Comparison of ENCODE assay signal across 10 mouse cellular contexts in the genomic region with DNA sequence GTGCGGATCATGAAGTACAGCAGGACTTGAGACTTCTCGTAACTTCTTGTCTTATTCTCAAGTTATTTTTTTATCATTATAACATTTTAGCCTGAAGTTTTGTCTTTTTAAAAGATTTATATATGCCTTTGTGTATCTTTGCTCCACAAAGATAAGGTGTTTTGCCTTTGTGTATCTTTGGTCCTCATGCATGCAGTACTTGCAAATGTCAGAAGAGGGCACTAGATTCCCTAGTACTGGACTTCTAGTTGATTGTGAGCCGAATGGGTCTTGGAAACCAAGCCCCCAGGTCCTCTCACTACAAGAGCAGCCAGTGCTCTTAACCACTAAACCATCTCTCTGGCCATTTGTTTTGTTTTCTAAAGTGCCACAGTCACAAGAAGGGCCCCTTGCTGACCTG. TPM values are rescaled to one million over a fixed set of nuclear protein-coding genes. Genes with fewer than 3 reads are reported as not detected.
DNase-seq lines count a peak whose midpoint lies in the region; ATAC-seq and TF ChIP-seq lines count a peak whose summit lies in the region.
"Had no signal": no experiment of that assay in that cellular context is flagged by ENCODE, and none has a peak within 500 bp of the region (broad histone marks: within the 10 kb centered on the region; RNA-seq: fewer than 3 reads in every experiment).

No protein-coding gene starts in this region.

- H3K79me2 ChIP-seq in liver, adult 2 months (ENCODE audit: control insufficient read depth, insufficient read depth, low read length), result no peaks in the 10 kb centered on the region
- no peaks in the 10 kb centered on the region for H3K79me2 ChIP-seq in MEL (ENCODE audit: control insufficient read depth, insufficient read depth, low read length, poor library complexity)

- no peak overlapping the region for H3K9ac ChIP-seq in embryonic facial prominence, embryonic 11.5 days (replicated peaks; ENCODE audit: low read length)
- no peak overlapping the region for H3K9ac ChIP-seq in liver, adult 2 months (ENCODE audit: low read depth, low read length)
- H3K9ac ChIP-seq in liver, embryonic 11.5 days (ENCODE audit: low read depth, low read length), result no peak overlapping the region
- H3K9ac ChIP-seq in MEL (ENCODE audit: control insufficient read depth, low read depth, low read length, poor library complexity, severe bottlenecking), result no peak overlapping the region
- H3K9ac ChIP-seq in forebrain, embryonic 11.5 days (ENCODE audit: low read length), result no peak overlapping the region
- H3K9ac ChIP-seq: neural tube, embryonic 13.5 days had no signal

- H3K9me3 ChIP-seq in embryonic facial prominence, embryonic 11.5 days (replicated peaks; ENCODE audit: control insufficient read depth, low read length), result no peaks in the 10 kb centered on the region
- no peaks in the 10 kb centered on the region for H3K9me3 ChIP-seq in embryonic facial prominence, embryonic 10.5 days
- no peaks in the 10 kb centered on the region for H3K9me3 ChIP-seq in liver, embryonic 11.5 days (ENCODE audit: control insufficient read depth, low read length)
- no peaks in the 10 kb centered on the region for H3K9me3 ChIP-seq in MEL (replicated peaks; ENCODE audit: insufficient read depth, low read length)
- no peaks in the 10 kb centered on the region for H3K9me3 ChIP-seq in forebrain, embryonic 11.5 days (ENCODE audit: control insufficient read depth, low read length)
- H3K9me3 ChIP-seq: neural tube, embryonic 13.5 days had no signal

- TF ChIP-seq RAD21 in MEL (IDR thresholded peaks at IDR 0.05; ENCODE audit: low read depth, low read length), result peak; percentile 20

- no peak overlapping the region for H3K27ac ChIP-seq in embryonic facial prominence, embryonic 11.5 days (replicated peaks; ENCODE audit: low read depth, low read length)
- no peak overlapping the region for H3K27ac ChIP-seq in embryonic facial prominence, embryonic 10.5 days (replicated peaks)
- no peak overlapping the region for H3K27ac ChIP-seq in liver, adult 2 months (replicated peaks; ENCODE audit: insufficient read depth, low read depth, low read length)
- no peak overlapping the region for H3K27ac ChIP-seq in liver, embryonic 11.5 days (ENCODE audit: low read depth, low read length)
- H3K27ac ChIP-seq in MEL (ENCODE audit: control insufficient read depth, low read depth, low read length), result no peak overlapping the region
- no peak overlapping the region for H3K27ac ChIP-seq in forebrain, embryonic 11.5 days (ENCODE audit: low read depth, low read length)
- H3K27ac ChIP-seq: neural tube, embryonic 13.5 days had no signal

- no peak overlapping the region for H3K4me3 ChIP-seq in embryonic facial prominence, embryonic 11.5 days (ENCODE audit: low read depth, low read length)
- no peak overlapping the region for H3K4me3 ChIP-seq in embryonic facial prominence, embryonic 10.5 days
- no peak overlapping the region for H3K4me3 ChIP-seq in liver, adult 2 months (ENCODE audit: insufficient read depth, low read depth, low read length)
- no peak overlapping the region for H3K4me3 ChIP-seq in liver, embryonic 11.5 days (ENCODE audit: low read depth, low read length)
- no peak overlapping the region for H3K4me3 ChIP-seq in MEL (ENCODE audit: control insufficient read depth in 1 of 2, insufficient read depth in 1 of 2, low read depth in 2 of 2, low read length in 2 of 2)
- no peak overlapping the region for H3K4me3 ChIP-seq in forebrain, embryonic 11.5 days (ENCODE audit: low read depth, low read length)
- H3K4me3 ChIP-seq: neural tube, embryonic 13.5 days had no signal

- TF ChIP-seq EP300 in MEL (IDR thresholded peaks at IDR 0.05; ENCODE audit: low read depth in 1 of 2, low read length in 2 of 2), result no peak

- H3K27me3 ChIP-seq in embryonic facial prominence, embryonic 11.5 days (ENCODE audit: control insufficient read depth, insufficient read depth, low read length), result no peaks in the 10 kb centered on the region
- H3K27me3 ChIP-seq in embryonic facial prominence, embryonic 10.5 days (replicated peaks; ENCODE audit: low read depth, poor library complexity, severe bottlenecking), result no peaks in the 10 kb centered on the region
- no peaks in the 10 kb centered on the region for H3K27me3 ChIP-seq in liver, adult 2 months (ENCODE audit: control insufficient read depth, insufficient read depth, low read length)
- no peaks in the 10 kb centered on the region for H3K27me3 ChIP-seq in liver, embryonic 11.5 days (replicated peaks; ENCODE audit: control insufficient read depth, insufficient read depth, low read length)
- H3K27me3 ChIP-seq in MEL (ENCODE audit: control insufficient read depth in 1 of 2, insufficient read depth in 2 of 2, low read length in 2 of 2), result no peaks in the 10 kb centered on the region
- H3K27me3 ChIP-seq in forebrain, embryonic 11.5 days (ENCODE audit: control insufficient read depth, insufficient read depth, low read length), result no peaks in the 10 kb centered on the region
- H3K27me3 ChIP-seq: neural tube, embryonic 13.5 days had no signal

- H3K4me2 ChIP-seq in embryonic facial prominence, embryonic 11.5 days (ENCODE audit: low read depth, low read length), result no peak overlapping the region
- H3K4me2 ChIP-seq in liver, embryonic 11.5 days, result no peak overlapping the region
- H3K4me2 ChIP-seq in forebrain, embryonic 11.5 days (ENCODE audit: low read depth, low read length, severe bottlenecking), result no peak overlapping the region
- H3K4me2 ChIP-seq: neural tube, embryonic 13.5 days had no signal

- H3K4me1 ChIP-seq in embryonic facial prominence, embryonic 11.5 days (ENCODE audit: control insufficient read depth, insufficient read depth, low read length), result no peaks in the 10 kb centered on the region
- H3K4me1 ChIP-seq in embryonic facial prominence, embryonic 10.5 days, result peaks cover 11% of the 10 kb centered on the region
- no peaks in the 10 kb centered on the region for H3K4me1 ChIP-seq in liver, adult 2 months (ENCODE audit: control insufficient read depth, insufficient read depth, low read length)
- no peaks in the 10 kb centered on the region for H3K4me1 ChIP-seq in liver, embryonic 11.5 days (replicated peaks; ENCODE audit: control insufficient read depth, insufficient read depth, low read length)
- H3K4me1 ChIP-seq in MEL (ENCODE audit: control insufficient read depth in 1 of 2, insufficient read depth in 2 of 2, low read length in 2 of 2), result no peaks in the 10 kb centered on the region
- H3K4me1 ChIP-seq in forebrain, embryonic 11.5 days (replicated peaks; ENCODE audit: control insufficient read depth, insufficient read depth, low read length), result no peaks in the 10 kb centered on the region
- H3K4me1 ChIP-seq: neural tube, embryonic 13.5 days had no signal

- H3K36me3 ChIP-seq in embryonic facial prominence, embryonic 11.5 days (replicated peaks; ENCODE audit: control insufficient read depth, insufficient read depth, low read depth, low read length), result no peaks in the 10 kb centered on the region
- no peaks in the 10 kb centered on the region for H3K36me3 ChIP-seq in embryonic facial prominence, embryonic 10.5 days (replicated peaks)
- H3K36me3 ChIP-seq in liver, adult 2 months (ENCODE audit: control insufficient read depth, insufficient read depth, low read length), result no peaks in the 10 kb centered on the region
- H3K36me3 ChIP-seq in liver, embryonic 11.5 days (ENCODE audit: control insufficient read depth, insufficient read depth, low read length), result no peaks in the 10 kb centered on the region
- no peaks in the 10 kb centered on the region for H3K36me3 ChIP-seq in MEL (ENCODE audit: control insufficient read depth in 1 of 2, insufficient read depth in 2 of 2, low read length in 2 of 2)
- no peaks in the 10 kb centered on the region for H3K36me3 ChIP-seq in forebrain, embryonic 11.5 days (ENCODE audit: control insufficient read depth, insufficient read depth, low read length)
- H3K36me3 ChIP-seq: neural tube, embryonic 13.5 days had no signal

- 68% methylated on average over 3 of the region's 3 CpGs for WGBS in embryonic facial prominence, embryonic 11.5 days
- 68% methylated on average over 3 of the region's 3 CpGs for WGBS in embryonic facial prominence, embryonic 10.5 days
- WGBS in liver, adult 2 months, result 64% methylated on average over 3 of the region's 3 CpGs
- 69% methylated on average over 3 of the region's 3 CpGs for WGBS in liver, embryonic 11.5 days
- 68% methylated on average over 3 of the region's 3 CpGs for WGBS in forebrain, embryonic 11.5 days

- TF ChIP-seq CTCF in liver, adult 2 months (IDR thresholded peaks at IDR 0.05; ENCODE audit: low read depth, low read length), result no peak
- peak; percentile 7 to 63 (median 53); a peak in 4 of 6 replicates for TF ChIP-seq CTCF in MEL (IDR thresholded peaks at IDR 0.05 in 2 of 3, conservative IDR thresholded peaks at IDR 0.05 in 1 of 3; ENCODE audit: control insufficient read depth in 1 of 3, insufficient read depth in 1 of 3, low read depth in 2 of 3, low read length in 3 of 3, poor library complexity in 1 of 3, severe bottlenecking in 1 of 3)

- no peak for ATAC-seq in embryonic facial prominence, embryonic 11.5 days (replicated peaks; ENCODE audit: insufficient number of reproducible peaks, low FRiP score, low TSS enrichment, low read depth)
- no peak for ATAC-seq in liver, embryonic 11.5 days (replicated peaks; ENCODE audit: low FRiP score)
- ATAC-seq in forebrain, embryonic 11.5 days (replicated peaks; ENCODE audit: low FRiP score), result no peak

- no peak for TF ChIP-seq POLR2A in liver, adult 2 months (IDR thresholded peaks at IDR 0.05; ENCODE audit: extremely low read depth, insufficient read depth, low read length)
- no peak for TF ChIP-seq POLR2A in MEL (IDR thresholded peaks at IDR 0.05; ENCODE audit: control insufficient read depth in 1 of 2, insufficient read depth in 1 of 2, low read depth in 1 of 2, low read length in 2 of 2, poor library complexity in 1 of 2)

- peak; percentile 51 for DNase-seq in embryonic facial prominence, embryonic 11.5 days (ENCODE audit: low spot score)
- DNase-seq in embryonic facial prominence, embryonic 10.5 days (ENCODE audit: low spot score), result no peak
- DNase-seq in liver, adult 2 months (ENCODE audit: extremely low read depth, low read depth, low spot score), result peak; percentile 3
- DNase-seq in liver, embryonic 11.5 days (ENCODE audit: low spot score), result no peak
- DNase-seq in MEL (ENCODE audit: low read depth, low spot score), result peak; percentile 29
- DNase-seq in lung, postnatal 36 days, result peak; percentile 17
- no peak for DNase-seq in urinary bladder, adult 18-20 months (ENCODE audit: low spot score in 2 of 2)
- DNase-seq in forebrain, embryonic 11.5 days (ENCODE audit: low spot score), result no peak

RNA-seq across cellular contexts. Expression of a gene that starts 13.6 kb away (rescaled TPM):
- polyA plus RNA-seq in embryonic facial prominence, embryonic 11.5 days (2014; fragmentation: Nextera tagmentation; extraction: Ambion mirVana), result not detected in 2 replicates
- polyA plus RNA-seq in embryonic facial prominence, embryonic 10.5 days (2016; fragmentation: Nextera tagmentation; extraction: Ambion mirVana), result not detected in 2 replicates
- total RNA-seq in liver, adult 2 months (2014; rRNA removed), result not detected in 2 replicates
- polyA plus RNA-seq in liver, adult 2 months (2012; rRNA removed), result not detected in 2 replicates
- polyA plus RNA-seq in liver, embryonic 11.5 days (2014; fragmentation: Nextera tagmentation; extraction: Ambion mirVana), result not detected in 2 replicates
- not detected in 2 replicates for total RNA-seq in MEL (2012; rRNA removed)
- under 1 TPM in 1 of 2 experiments, not detected in 1; 0.17 TPM for polyA plus RNA-seq in MEL (2012; ENCODE audit: insufficient read depth in 1 of 2, insufficient read length in 2 of 2, low read depth in 1 of 2, low replicate concordance in 2 of 2, missing spikeins in 1 of 2)
- polyA plus RNA-seq in forebrain, embryonic 11.5 days (2014; fragmentation: Nextera tagmentation; extraction: Ambion mirVana), result not detected in 2 replicates
- total RNA-seq: layer of hippocampus, postnatal 14 days had no signal
- polyA plus RNA-seq: neural tube, embryonic 13.5 days had no signal

RNA-seq across cellular contexts. Expression of a gene that starts 55.2 kb away (rescaled TPM):
- 1.9 and 3.0 TPM in 2 replicates for polyA plus RNA-seq in embryonic facial prominence, embryonic 11.5 days (2014; fragmentation: Nextera tagmentation; extraction: Ambion mirVana)
- polyA plus RNA-seq in embryonic facial prominence, embryonic 10.5 days (2016; fragmentation: Nextera tagmentation; extraction: Ambion mirVana), result 2.2 and 3.0 TPM in 2 replicates
- total RNA-seq in liver, adult 2 months (2014; rRNA removed), result 0.28 and 0.54 TPM in 2 replicates
- 0.52 and 0.56 TPM in 2 replicates for polyA plus RNA-seq in liver, adult 2 months (2012; rRNA removed)
- polyA plus RNA-seq in liver, embryonic 11.5 days (2014; fragmentation: Nextera tagmentation; extraction: Ambion mirVana), result 1.4 and 1.8 TPM in 2 replicates
- 2.8 and 3.1 TPM in 2 replicates for total RNA-seq in MEL (2012; rRNA removed)
- 1 to 10 TPM in 1 of 2 experiments, not detected in 1; 6.9 TPM for polyA plus RNA-seq in MEL (2012; ENCODE audit: insufficient read depth in 1 of 2, insufficient read length in 2 of 2, low read depth in 1 of 2, low replicate concordance in 2 of 2, missing spikeins in 1 of 2)
- 7.8 and 9.0 TPM in 2 replicates for polyA plus RNA-seq in forebrain, embryonic 11.5 days (2014; fragmentation: Nextera tagmentation; extraction: Ambion mirVana)

Comparison
In these comparisons a context has a peak if more than half of its experiments do, and no peak if none do; other contexts are left out.
1. DNase-seq: peak in embryonic facial prominence, embryonic 11.5 days (single experiment), liver, adult 2 months (single experiment), MEL (single experiment) and lung, postnatal 36 days (single experiment); none in embryonic facial prominence, embryonic 10.5 days (single experiment), liver, embryonic 11.5 days (single experiment), urinary bladder, adult 18-20 months (0 of 2) and forebrain, embryonic 11.5 days (single experiment).